Mouse (Mus musculus) heart, postnatal 0 days (tissue): ENCODE data around the gene Gprc5b.

Experiments
- CTCF ChIP-seq: IDR thresholded peaks from 2 replicates; pipeline ENCODE4 v1.5.1; 2016; ENCODE audit warnings: antibody characterized with exemption, control low read depth, low read depth
- EP300 ChIP-seq: IDR thresholded peaks from 2 replicates; pipeline ENCODE4 v1.6.1; 2016; ENCODE audit warnings: antibody characterized with exemption, low read depth

GRCm38 (mm10) chr7:119015736-119016135, 20.7 kb upstream of the Gprc5b start:
- TF ChIP-seq CTCF (peak; percentile 63), EP300 (no peak)
